Mouse (Mus musculus) neural tube, embryonic 13.5 days (tissue): ENCODE measurements around the gene Nrbf2. TPM values are rescaled to one million over a fixed set of nuclear protein-coding genes. Genes with fewer than 3 reads are reported as not detected.

ENCODE experiments used
- ATAC-seq: fragments of 200-750 bp; cut with Nextera tagmentation; 2 replicates; pipeline ENCODE4 v1.8.0; 2017; ENCODE audit warnings: low read depth, mild to moderate bottlenecking, moderate TSS enrichment, moderate library complexity
- H3K27ac ChIP-seq: fragments of 300-500 bp; sonication (generic); replicated peaks from 2 replicates; pipeline ENCODE4 v1.5.1; 2015; ENCODE audit warnings: moderate library complexity, mild to moderate bottlenecking, inconsistent platforms
- H3K27me3 ChIP-seq: fragments of 300-500 bp; sonication (generic); 2 replicates; pipeline ENCODE4 v1.6.1; 2015; ENCODE audit warnings: mild to moderate bottlenecking, inconsistent platforms
- H3K36me3 ChIP-seq: fragments of 300-500 bp; sonication (generic); 2 replicates; pipeline ENCODE4 v1.6.1; 2015; ENCODE audit warnings: mild to moderate bottlenecking, inconsistent platforms
- H3K4me1 ChIP-seq: fragments of 300-500 bp; sonication (generic); replicated peaks from 2 replicates; pipeline ENCODE4 v1.6.1; 2015; ENCODE audit warnings: inconsistent platforms
- H3K4me2 ChIP-seq: fragments of 300-500 bp; sonication (generic); 2 replicates; pipeline ENCODE4 v1.6.1; 2015; ENCODE audit warnings: inconsistent platforms, mild to moderate bottlenecking, moderate library complexity
- H3K4me3 ChIP-seq: fragments of 300-500 bp; sonication (generic); 2 replicates; pipeline ENCODE4 v1.5.1; 2015; ENCODE audit warnings: mild to moderate bottlenecking, inconsistent platforms
- H3K9ac ChIP-seq: fragments of 300-500 bp; sonication (generic); 2 replicates; pipeline ENCODE4 v1.6.1; 2015; ENCODE audit warnings: moderate library complexity, mild to moderate bottlenecking, inconsistent platforms
- H3K9me3 ChIP-seq: fragments of 300-500 bp; sonication (generic); 2 replicates; pipeline ENCODE4 v1.6.1; 2016; ENCODE audit warnings: inconsistent platforms
- WGBS: fragments of 180-500 bp; shearing (Covaris S2); methylation state at CpG from one replicate; pipeline ENCODE4 v1.1.7; 2015; 5-methylcytosine and 5-hydroxymethylcytosine counted together
- polyA plus RNA-seq: library from polyadenylated mRNA; unstranded; fragments of >200 nt; fragmentation: Nextera tagmentation; extraction: Ambion mirVana; gene quantifications from 2 replicates; pipeline ENCODE4 v1.2.1, GENCODE M21; 2015

Nrbf2 gene
- polyA plus RNA-seq: 40.9 and 42.2 TPM in 2 replicates

- Histone ChIP-seq H3K4me2 (peak within 1 kb of the TSS; percentile 93), H3K27ac (peak within 1 kb of the TSS; percentile 83), H3K4me3 (peak within 1 kb of the TSS; percentile 97), H3K36me3 (no peaks in the 10 kb centered on the region), H3K9ac (peak within 1 kb of the TSS; percentile 97), H3K27me3 (no peaks in the 10 kb centered on the region), H3K4me1 (peaks cover 31% of the 10 kb centered on the region), H3K9me3 (no peaks in the 10 kb centered on the region)
- ATAC-seq: peak; percentile 91
- 6% methylated on average over 26 of the region's 52 CpGs for WGBS
Observed at GRCm38 (mm10) chr10:67285176-67285814, at the start of gene Nrbf2. TSS of gene Nrbf2 (minus strand) at chr10:67285305.

GRCm38 (mm10) chr10:67330580-67330979, 45.5 kb upstream of the Nrbf2 start:
- Histone ChIP-seq H3K4me2 (no peak overlapping the region), H3K36me3 (no peaks in the 10 kb centered on the region), H3K4me3 (no peak overlapping the region), H3K4me1 (peaks cover 3% of the 10 kb centered on the region; the same call in 1 of the 2 replicates), H3K9me3 (no peaks in the 10 kb centered on the region), H3K27ac (no peak overlapping the region), H3K27me3 (no peaks in the 10 kb centered on the region), H3K9ac (no peak overlapping the region)
- 79% methylated on average over 2 of the region's 2 CpGs for WGBS
- no peak for ATAC-seq

- no peak overlapping the region for H3K9ac ChIP-seq
- no peak overlapping the region for H3K27ac ChIP-seq
- ATAC-seq: no peak
- H3K4me3 ChIP-seq: no peak overlapping the region
- no peaks in the 10 kb centered on the region for H3K27me3 ChIP-seq
- no peak overlapping the region for H3K4me2 ChIP-seq
- H3K4me1 ChIP-seq: peaks cover 3% of the 10 kb centered on the region; the same call in 1 of the 2 replicates
- H3K9me3 ChIP-seq: no peaks in the 10 kb centered on the region
- H3K36me3 ChIP-seq: no peaks in the 10 kb centered on the region
- WGBS: 25% methylated on average over 11 of the region's 11 CpGs
Observed at GRCm38 (mm10) chr10:67329661-67330060, 44.6 kb upstream of the Nrbf2 start.

GRCm38 (mm10) chr10:67328208-67328607, 43.1 kb upstream of the Nrbf2 start:
- ATAC-seq: no peak
- 83% methylated on average over 5 of the region's 5 CpGs for WGBS
- Histone ChIP-seq H3K9me3 (no peaks in the 10 kb centered on the region), H3K36me3 (no peaks in the 10 kb centered on the region), H3K4me3 (no peak overlapping the region), H3K4me1 (peaks cover 3% of the 10 kb centered on the region; the same call in 1 of the 2 replicates), H3K27ac (no peak overlapping the region), H3K4me2 (no peak overlapping the region), H3K9ac (no peak overlapping the region), H3K27me3 (no peaks in the 10 kb centered on the region)

GRCm38 (mm10) chr10:67324036-67324435, 38.9 kb upstream of the Nrbf2 start:
- 88% methylated on average over 1 of the region's 1 CpGs for WGBS
- no peaks in the 10 kb centered on the region for H3K36me3 ChIP-seq

GRCm38 (mm10) chr10:67321396-67321795, 36.3 kb upstream of the Nrbf2 start:
- WGBS: 93% methylated on average over 2 of the region's 2 CpGs
- Histone ChIP-seq H3K27me3 (peaks cover 44% of the 10 kb centered on the region), H3K4me3 (no peak overlapping the region), H3K4me2 (no peak overlapping the region), H3K9me3 (no peaks in the 10 kb centered on the region), H3K27ac (no peak overlapping the region), H3K9ac (no peak overlapping the region), H3K4me1 (peaks cover 8% of the 10 kb centered on the region), H3K36me3 (no peaks in the 10 kb centered on the region)
- ATAC-seq: no peak

More at GRCm38 (mm10) chr10:67324036-67324435, 38.9 kb upstream of the Nrbf2 start:
- H3K9me3 ChIP-seq: no peaks in the 10 kb centered on the region
- no peak overlapping the region for H3K27ac ChIP-seq
- H3K27me3 ChIP-seq: peaks cover 23% of the 10 kb centered on the region
- no peak overlapping the region for H3K4me3 ChIP-seq
- H3K4me1 ChIP-seq: peaks cover 8% of the 10 kb centered on the region
- H3K9ac ChIP-seq: no peak overlapping the region
- ATAC-seq: no peak
- H3K4me2 ChIP-seq: no peak overlapping the region

- Histone ChIP-seq H3K27me3 (peaks cover 46% of the 10 kb centered on the region), H3K27ac (no peak overlapping the region), H3K9me3 (no peaks in the 10 kb centered on the region), H3K4me1 (peaks cover 8% of the 10 kb centered on the region; the same call in 1 of the 2 replicates), H3K36me3 (no peaks in the 10 kb centered on the region), H3K4me2 (peak overlapping the region; percentile 37), H3K4me3 (peak overlapping the region; percentile 10; the same call in 1 of the 2 replicates), H3K9ac (peak overlapping the region; percentile 31)
- WGBS: 9% methylated on average over 17 of the region's 17 CpGs
- ATAC-seq: no peak
Observed at GRCm38 (mm10) chr10:67320207-67320859, 35.2 kb upstream of the Nrbf2 start.

- Histone ChIP-seq H3K27me3 (peaks cover 46% of the 10 kb centered on the region), H3K27ac (no peak overlapping the region), H3K4me2 (no peak overlapping the region), H3K36me3 (no peaks in the 10 kb centered on the region), H3K4me1 (peaks cover 8% of the 10 kb centered on the region; the same call in 1 of the 2 replicates), H3K9ac (no peak overlapping the region), H3K9me3 (no peaks in the 10 kb centered on the region), H3K4me3 (no peak overlapping the region)
- ATAC-seq: no peak
- 66% methylated on average over 13 of the region's 13 CpGs for WGBS
Observed at GRCm38 (mm10) chr10:67319016-67319725, 34.1 kb upstream of the Nrbf2 start.

GRCm38 (mm10) chr10:67317931-67318460, 32.9 kb upstream of the Nrbf2 start:
- H3K27ac ChIP-seq: no peak overlapping the region
- H3K9ac ChIP-seq: peak overlapping the region; percentile 53
- H3K36me3 ChIP-seq: no peaks in the 10 kb centered on the region
- H3K4me1 ChIP-seq: peaks cover 8% of the 10 kb centered on the region; the same call in 1 of the 2 replicates
- no peaks in the 10 kb centered on the region for H3K9me3 ChIP-seq
- ATAC-seq: no peak
- 3% methylated on average over 20 of the region's 20 CpGs for WGBS
- H3K4me3 ChIP-seq: peak overlapping the region; percentile 26
- peaks cover 46% of the 10 kb centered on the region for H3K27me3 ChIP-seq
- peak overlapping the region; percentile 55 for H3K4me2 ChIP-seq

- Histone ChIP-seq H3K36me3 (no peaks in the 10 kb centered on the region), H3K27ac (no peak overlapping the region), H3K4me3 (no peak overlapping the region), H3K27me3 (peaks cover 29% of the 10 kb centered on the region), H3K9ac (no peak overlapping the region), H3K4me1 (0 out of 2 replicates have a peak, but pooled peaks cover 3% of the 10 kb centered on the region), H3K4me2 (0 out of 2 replicates have a peak overlapping the region, but pooled peaks have one; percentile 14), H3K9me3 (no peaks in the 10 kb centered on the region)
- peak; percentile 16; the same call in 1 of the 2 replicates for ATAC-seq
- WGBS: 17% methylated on average over 12 of the region's 12 CpGs
Observed at GRCm38 (mm10) chr10:67314811-67315435, 29.8 kb upstream of the Nrbf2 start.

GRCm38 (mm10) chr10:67312456-67312855, 27.4 kb upstream of the Nrbf2 start:
- no peak for ATAC-seq
- Histone ChIP-seq H3K36me3 (no peaks in the 10 kb centered on the region), H3K27ac (no peak overlapping the region), H3K9me3 (no peaks in the 10 kb centered on the region), H3K4me2 (no peak overlapping the region), H3K27me3 (peaks cover 9% of the 10 kb centered on the region), H3K9ac (no peak overlapping the region), H3K4me3 (no peak overlapping the region), H3K4me1 (no peaks in the 10 kb centered on the region)
- 68% methylated on average over 6 of the region's 6 CpGs for WGBS
